Mouse (Mus musculus) embryonic facial prominence, embryonic 12.5 days (tissue): ENCODE results near the gene Abcc1. TPM values are rescaled to one million over a fixed set of nuclear protein-coding genes. Genes with fewer than 3 reads are reported as not detected.

Experiments
- ATAC-seq: fragments of 200-750 bp; cut with Nextera tagmentation; 2 replicates; pipeline ENCODE4 v1.8.0; 2017; ENCODE audit not compliant: insufficient number of reproducible peaks, insufficient read depth, low FRiP score, low TSS enrichment
- H3K27ac ChIP-seq: fragments of 300-500 bp; sonication (generic); 2 replicates; pipeline ENCODE4 v1.5.1; 2016; ENCODE audit warnings: mild to moderate bottlenecking
- H3K27me3 ChIP-seq: fragments of 300-500 bp; sonication (generic); 2 replicates; pipeline ENCODE4 v1.6.1; 2016; ENCODE audit warnings: mild to moderate bottlenecking, moderate library complexity
- H3K36me3 ChIP-seq: fragments of 300-500 bp; sonication (generic); 2 replicates; pipeline ENCODE4 v1.6.1; 2016; ENCODE audit warnings: mild to moderate bottlenecking
- H3K4me1 ChIP-seq: fragments of 300-500 bp; sonication (generic); 2 replicates; pipeline ENCODE4 v1.6.1; 2016
- H3K4me2 ChIP-seq: fragments of 300-500 bp; sonication (generic); replicated peaks from 2 replicates; pipeline ENCODE4 v1.6.1; 2016; ENCODE audit warnings: mild to moderate bottlenecking, moderate library complexity
- H3K4me3 ChIP-seq: fragments of 300-500 bp; sonication (generic); 2 replicates; pipeline ENCODE4 v1.5.1; 2016; ENCODE audit warnings: mild to moderate bottlenecking
- H3K9ac ChIP-seq: fragments of 300-500 bp; sonication (generic); 2 replicates; pipeline ENCODE4 v1.6.1; 2016; ENCODE audit warnings: mild to moderate bottlenecking, moderate library complexity
- H3K9me3 ChIP-seq: fragments of 300-500 bp; sonication (generic); 2 replicates; pipeline ENCODE4 v1.6.1; 2016; ENCODE audit warnings: mild to moderate bottlenecking, moderate library complexity
- WGBS: fragments of 180-500 bp; shearing (Covaris S2); methylation state at CpG from one replicate; pipeline ENCODE4 v1.1.7; 2016; 5-methylcytosine and 5-hydroxymethylcytosine counted together
- polyA plus RNA-seq: library from polyadenylated mRNA; unstranded; fragments of >200 nt; fragmentation: Nextera tagmentation; extraction: Ambion mirVana; gene quantifications from 2 replicates; pipeline ENCODE4 v1.2.1, GENCODE M21; 2016

Abcc1 gene
- polyA plus RNA-seq, 1 experiment from 2014 or later: 10.2 TPM

DNA sequence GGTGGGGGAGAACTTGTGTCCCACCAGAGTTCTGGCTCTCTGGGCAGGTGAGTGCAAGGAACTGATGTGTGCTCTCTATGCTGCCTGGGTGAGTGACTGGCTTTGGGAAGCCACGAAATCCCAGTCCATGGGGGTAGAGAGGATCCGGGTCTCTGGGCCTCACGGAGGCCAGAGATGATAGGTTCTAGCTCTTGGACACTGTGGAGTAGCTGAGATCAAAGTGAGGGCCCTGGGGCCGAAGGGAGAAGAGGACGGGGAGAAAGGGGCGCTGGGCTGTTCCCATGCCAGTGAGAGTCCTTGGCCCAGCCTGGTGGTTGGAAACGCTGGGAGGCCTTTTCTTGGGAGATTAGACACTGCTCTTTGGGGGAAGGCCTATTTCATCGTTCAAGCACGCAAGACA lies 53.8 kb downstream of the Abcc1 start:
- Histone ChIP-seq H3K4me3 (no peak overlapping the region), H3K36me3 (peaks cover 21% of the 10 kb centered on the region; the same call in 1 of the 2 replicates), H3K4me1 (no peaks in the 10 kb centered on the region), H3K4me2 (no peak overlapping the region), H3K27me3 (no peaks in the 10 kb centered on the region), H3K9me3 (no peaks in the 10 kb centered on the region), H3K27ac (no peak overlapping the region), H3K9ac (no peak overlapping the region)
- 79% methylated on average over 9 of the region's 9 CpGs for WGBS
- no peak for ATAC-seq

- no peaks in the 10 kb centered on the region for H3K27me3 ChIP-seq
- H3K4me1 ChIP-seq: no peaks in the 10 kb centered on the region
- no peak overlapping the region for H3K27ac ChIP-seq
- no peak overlapping the region for H3K4me2 ChIP-seq
- H3K9ac ChIP-seq: no peak overlapping the region
- H3K4me3 ChIP-seq: no peak overlapping the region
- no peaks in the 10 kb centered on the region for H3K9me3 ChIP-seq
- H3K36me3 ChIP-seq: 0 out of 2 replicates have a peak, but pooled peaks cover 9% of the 10 kb centered on the region
- ATAC-seq: no peak
- WGBS: 68% methylated on average over 5 of the region's 5 CpGs
These were observed 55.7 kb downstream of the Abcc1 start for GRCm38 (mm10) chr16:14416957-14417618.

DNA sequence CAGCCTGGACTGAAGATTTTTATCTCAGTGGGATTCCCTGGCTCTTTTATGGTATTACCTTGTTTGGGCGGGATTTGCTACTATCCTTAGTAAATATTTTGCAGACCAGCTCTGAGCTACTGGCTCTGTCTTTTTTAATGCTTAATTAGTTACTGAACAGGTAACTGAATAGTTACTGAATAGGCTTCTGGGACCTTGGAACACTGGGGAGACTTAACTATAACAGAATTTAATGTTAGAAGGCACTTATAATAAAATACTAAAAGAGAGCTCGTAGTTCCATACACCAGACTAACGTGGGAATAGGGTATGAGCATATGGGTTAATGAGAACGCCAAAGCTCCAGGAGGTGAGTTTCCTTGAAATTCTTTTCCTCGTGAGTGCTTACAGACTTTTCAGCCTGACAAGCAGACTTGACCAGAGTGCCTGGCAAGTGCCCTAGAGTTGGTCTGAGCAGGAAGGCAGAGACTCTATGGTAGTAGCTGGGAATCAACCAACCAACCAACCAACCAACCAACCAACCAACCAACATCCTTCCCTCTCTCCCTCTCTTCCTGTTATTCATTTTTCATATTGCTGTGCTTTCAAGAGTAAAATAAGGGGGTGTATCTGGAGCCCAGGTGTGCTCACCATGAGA lies 59.3 kb downstream of the Abcc1 start:
- no peak overlapping the region for H3K27ac ChIP-seq
- H3K9me3 ChIP-seq: no peaks in the 10 kb centered on the region
- H3K4me3 ChIP-seq: no peak overlapping the region
- peaks cover 10% of the 10 kb centered on the region; the same call in 1 of the 2 replicates for H3K36me3 ChIP-seq
- no peak for ATAC-seq
- WGBS: 90% methylated on average over 5 of the region's 5 CpGs
- H3K9ac ChIP-seq: no peak overlapping the region
- H3K4me2 ChIP-seq: no peak overlapping the region
- H3K4me1 ChIP-seq: no peaks in the 10 kb centered on the region
- H3K27me3 ChIP-seq: no peaks in the 10 kb centered on the region

DNA sequence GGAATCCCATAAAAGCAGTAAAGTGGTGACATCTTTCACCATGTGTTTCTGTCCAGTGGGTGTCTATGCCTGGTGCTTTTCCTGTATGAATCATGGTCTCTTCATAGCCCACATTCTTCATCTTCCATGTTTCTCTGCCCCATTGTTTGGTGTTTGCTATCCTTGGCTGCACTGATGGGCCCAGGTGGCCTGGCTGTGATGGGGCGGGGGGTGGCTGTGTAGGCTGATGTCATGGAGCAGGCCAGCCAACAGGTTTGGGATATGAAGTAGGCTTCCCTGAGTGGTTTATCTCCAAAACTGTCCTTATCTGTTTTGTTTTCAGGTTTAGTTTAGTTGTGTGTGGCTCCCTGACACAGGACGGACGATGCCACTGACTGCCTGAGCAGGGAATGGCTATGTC lies 60.7 kb downstream of the Abcc1 start:
- WGBS: 94% methylated on average over 3 of the region's 3 CpGs
- Histone ChIP-seq H3K4me3 (no peak overlapping the region), H3K36me3 (peaks cover 10% of the 10 kb centered on the region; the same call in 1 of the 2 replicates), H3K4me2 (no peak overlapping the region), H3K27ac (no peak overlapping the region), H3K9ac (no peak overlapping the region), H3K4me1 (no peaks in the 10 kb centered on the region), H3K9me3 (no peaks in the 10 kb centered on the region), H3K27me3 (no peaks in the 10 kb centered on the region)
- no peak for ATAC-seq

DNA sequence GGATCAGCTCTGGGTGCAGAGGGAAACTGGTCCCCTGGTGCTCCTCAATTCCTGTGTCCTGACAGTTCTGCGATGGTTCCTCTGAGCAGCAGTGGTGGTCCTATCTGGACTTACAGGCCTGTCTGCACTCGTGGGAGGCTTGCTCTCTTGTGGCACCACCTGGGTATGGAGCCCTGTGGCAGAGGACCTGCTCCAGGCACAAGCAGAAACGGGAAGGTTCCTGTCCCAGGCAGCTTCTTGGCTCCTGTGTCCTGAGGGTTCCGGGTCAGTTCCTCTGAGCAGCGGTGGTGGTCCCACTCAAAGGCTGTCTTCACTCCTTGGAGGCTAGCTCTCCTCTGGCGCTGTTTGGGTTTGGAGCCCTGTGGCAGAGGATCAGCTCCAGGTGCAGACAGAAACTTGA lies 68.0 kb downstream of the Abcc1 start:
- no peaks in the 10 kb centered on the region for H3K27me3 ChIP-seq
- no peak overlapping the region for H3K4me2 ChIP-seq
- H3K9ac ChIP-seq: no peak overlapping the region
- no peaks in the 10 kb centered on the region for H3K4me1 ChIP-seq
- no peak for ATAC-seq
- 87% methylated on average over 6 of the region's 6 CpGs for WGBS
- no peak overlapping the region for H3K4me3 ChIP-seq
- peaks cover 10% of the 10 kb centered on the region for H3K36me3 ChIP-seq
- H3K9me3 ChIP-seq: no peaks in the 10 kb centered on the region
- no peak overlapping the region for H3K27ac ChIP-seq

- peaks cover 10% of the 10 kb centered on the region for H3K36me3 ChIP-seq
- no peaks in the 10 kb centered on the region for H3K4me1 ChIP-seq
- ATAC-seq: no peak
- no peaks in the 10 kb centered on the region for H3K9me3 ChIP-seq
- no peak overlapping the region for H3K4me3 ChIP-seq
- WGBS: 87% methylated on average over 5 of the region's 5 CpGs
- H3K4me2 ChIP-seq: no peak overlapping the region
- H3K9ac ChIP-seq: no peak overlapping the region
- H3K27me3 ChIP-seq: no peaks in the 10 kb centered on the region
- no peak overlapping the region for H3K27ac ChIP-seq
These were observed 71.6 kb downstream of the Abcc1 start for GRCm38 (mm10) chr16:14432996-14433395.

- Histone ChIP-seq H3K36me3 (peaks cover 6% of the 10 kb centered on the region), H3K4me3 (no peak overlapping the region), H3K27me3 (no peaks in the 10 kb centered on the region), H3K27ac (no peak overlapping the region), H3K4me2 (no peak overlapping the region), H3K9me3 (no peaks in the 10 kb centered on the region), H3K9ac (no peak overlapping the region), H3K4me1 (no peaks in the 10 kb centered on the region)
- no peak for ATAC-seq
- WGBS: 87% methylated on average over 1 of the region's 1 CpGs
These were observed 74.2 kb downstream of the Abcc1 start for GRCm38 (mm10) chr16:14435526-14435925.

DNA sequence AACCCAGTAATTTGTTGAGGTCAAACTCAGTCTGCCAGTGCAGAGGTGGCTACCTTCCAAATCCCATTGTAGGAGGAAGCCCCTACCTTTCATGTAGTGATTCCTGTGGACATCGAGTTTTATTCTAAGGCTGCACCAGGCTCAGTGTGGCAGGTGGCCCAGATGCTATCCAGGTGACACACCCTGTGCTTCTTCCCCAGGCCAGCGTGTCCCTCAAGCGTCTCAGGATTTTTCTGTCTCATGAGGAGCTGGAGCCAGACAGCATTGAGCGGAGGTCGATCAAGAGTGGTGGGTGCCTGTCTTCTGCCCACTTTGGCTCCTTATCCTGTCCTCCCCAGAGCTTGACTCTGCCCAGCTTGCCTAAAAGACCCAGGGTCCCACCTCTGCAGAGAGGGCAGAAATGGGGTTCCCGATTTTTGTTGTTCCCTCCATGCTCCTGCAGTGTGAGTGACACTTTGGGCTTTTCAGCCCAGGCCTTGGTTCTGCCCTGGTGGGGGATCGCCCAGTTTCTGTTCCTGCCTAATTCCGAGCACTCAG lies 76.2 kb downstream of the Abcc1 start:
- Histone ChIP-seq H3K4me2 (no peak overlapping the region), H3K4me3 (no peak overlapping the region), H3K27ac (no peak overlapping the region), H3K36me3 (peaks cover 5% of the 10 kb centered on the region), H3K27me3 (no peaks in the 10 kb centered on the region), H3K9ac (no peak overlapping the region), H3K9me3 (no peaks in the 10 kb centered on the region), H3K4me1 (no peaks in the 10 kb centered on the region)
- 90% methylated on average over 8 of the region's 8 CpGs for WGBS
- ATAC-seq: no peak

GRCm38 (mm10) chr16:14438561-14438960 lies 77.2 kb downstream of the Abcc1 start:
- no peaks in the 10 kb centered on the region for H3K9me3 ChIP-seq
- H3K4me1 ChIP-seq: no peaks in the 10 kb centered on the region
- H3K9ac ChIP-seq: no peak overlapping the region
- H3K36me3 ChIP-seq: no peaks in the 10 kb centered on the region; the same call in none of the 2 replicates
- ATAC-seq: no peak
- H3K4me2 ChIP-seq: no peak overlapping the region
- H3K27me3 ChIP-seq: no peaks in the 10 kb centered on the region
- H3K27ac ChIP-seq: no peak overlapping the region
- 89% methylated on average over 7 of the region's 7 CpGs for WGBS
- no peak overlapping the region for H3K4me3 ChIP-seq

GRCm38 (mm10) chr16:14439081-14439480 lies 77.7 kb downstream of the Abcc1 start:
- Histone ChIP-seq H3K4me2 (no peak overlapping the region), H3K27me3 (no peaks in the 10 kb centered on the region), H3K9ac (no peak overlapping the region), H3K36me3 (no peaks in the 10 kb centered on the region; the same call in none of the 2 replicates), H3K9me3 (no peaks in the 10 kb centered on the region), H3K4me3 (no peak overlapping the region), H3K27ac (no peak overlapping the region), H3K4me1 (no peaks in the 10 kb centered on the region)
- no peak for ATAC-seq
- 88% methylated on average over 6 of the region's 6 CpGs for WGBS

DNA sequence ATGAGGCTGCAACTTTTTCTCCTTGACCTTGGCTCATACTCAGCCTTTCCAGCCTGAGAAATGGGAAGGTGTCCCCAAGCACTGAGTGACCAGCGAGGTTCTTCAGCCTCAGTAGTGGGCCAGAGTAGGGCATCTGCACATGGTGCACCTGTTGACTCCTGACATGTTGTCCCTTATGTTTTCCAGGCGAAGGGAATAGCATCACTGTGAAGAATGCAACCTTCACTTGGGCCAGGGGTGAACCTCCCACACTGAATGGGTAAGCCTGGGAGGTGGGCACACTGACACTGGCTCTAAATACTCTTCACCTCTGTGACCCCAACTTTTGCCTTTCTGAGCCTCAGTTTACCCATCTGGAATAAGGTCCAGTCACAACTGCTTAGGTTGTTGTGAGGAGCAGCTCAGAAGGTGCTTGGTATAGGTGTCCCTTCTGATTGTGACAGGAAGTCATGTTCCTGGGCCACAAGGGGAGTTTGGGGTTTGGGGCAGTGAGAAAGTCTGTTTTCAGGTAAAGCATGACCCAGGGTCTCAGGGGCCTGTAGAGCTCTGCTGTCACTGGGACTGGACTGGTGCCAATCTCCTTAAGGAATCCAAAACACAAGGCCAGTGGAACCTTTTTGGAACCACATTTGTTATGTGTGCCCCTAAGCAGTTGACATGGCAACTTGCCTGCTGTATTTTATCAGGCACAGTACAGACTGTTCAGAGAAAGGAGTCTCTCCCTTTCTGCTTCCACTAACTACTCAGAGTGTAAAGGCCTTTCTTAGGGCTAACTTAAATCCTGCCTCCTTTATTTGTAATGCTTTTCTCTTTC lies 78.7 kb downstream of the Abcc1 start:
- WGBS: 93% methylated on average over 2 of the region's 2 CpGs
- no peak overlapping the region for H3K9ac ChIP-seq
- H3K4me2 ChIP-seq: no peak overlapping the region
- H3K36me3 ChIP-seq: peaks cover 1% of the 10 kb centered on the region
- H3K27ac ChIP-seq: no peak overlapping the region
- no peak overlapping the region for H3K4me3 ChIP-seq
- no peaks in the 10 kb centered on the region for H3K9me3 ChIP-seq
- no peak; the same call in 1 of the 2 replicates for ATAC-seq
- no peaks in the 10 kb centered on the region for H3K4me1 ChIP-seq
- no peaks in the 10 kb centered on the region for H3K27me3 ChIP-seq
